Mouse (Mus musculus) embryo, embryonic 9.5 days (tissue): ENCODE data around the gene Coro1a.
"Not testable (repeated sequence)": the region's sequence is repeated elsewhere in the genome, so short reads cannot be mapped to it uniquely, and the experiment has no call there.

Source experiments
- DNase-seq: peaks from one replicate; pipeline ENCODE4 v3.0.0-alpha.2; 2017; ENCODE audit errors: extremely low spot score

The Coro1a gene

DNA sequence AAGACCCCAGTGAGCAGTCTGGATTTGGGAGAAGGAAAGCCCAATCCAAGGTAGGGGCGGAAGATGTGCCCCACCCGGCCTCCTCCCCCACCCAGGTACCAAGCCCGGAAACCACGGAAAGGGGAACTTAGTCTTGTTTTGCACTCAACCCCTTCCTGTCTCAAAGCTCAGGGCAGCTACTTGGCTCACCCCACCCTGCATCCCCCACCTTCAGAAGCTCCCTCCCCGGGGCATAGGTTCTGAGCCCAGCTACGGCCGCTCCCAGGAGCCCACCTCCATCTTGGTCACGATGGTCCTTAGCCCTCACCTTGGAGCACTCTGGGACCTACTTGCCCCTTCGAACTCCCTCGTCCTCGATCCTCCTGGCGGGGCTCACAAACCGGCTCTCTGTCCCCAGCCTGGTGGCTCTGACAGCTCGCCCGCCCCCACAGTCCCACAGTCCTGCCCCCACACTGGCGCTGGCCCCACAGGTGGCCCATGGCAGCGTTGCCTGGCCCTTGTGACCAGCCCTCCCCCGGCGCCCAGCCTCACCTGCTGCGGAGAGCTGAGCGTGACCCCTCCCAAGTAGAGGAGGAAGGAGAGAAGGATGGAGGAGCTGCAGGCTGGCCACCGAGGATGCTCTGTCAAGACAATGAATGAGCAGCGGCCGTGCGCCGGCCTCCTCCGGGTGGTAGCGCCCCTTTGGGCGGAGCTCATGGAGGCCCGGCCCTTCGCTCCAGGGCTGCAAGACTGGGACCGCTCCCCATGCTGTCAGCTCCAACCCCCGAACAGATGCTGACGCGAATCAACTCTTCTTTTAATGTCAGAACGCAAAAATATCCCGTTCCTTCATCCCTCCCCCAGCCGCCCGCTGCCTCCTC is 3.2 kb downstream of the Coro1a start:
- peak; percentile 73 for DNase-seq

DNA sequence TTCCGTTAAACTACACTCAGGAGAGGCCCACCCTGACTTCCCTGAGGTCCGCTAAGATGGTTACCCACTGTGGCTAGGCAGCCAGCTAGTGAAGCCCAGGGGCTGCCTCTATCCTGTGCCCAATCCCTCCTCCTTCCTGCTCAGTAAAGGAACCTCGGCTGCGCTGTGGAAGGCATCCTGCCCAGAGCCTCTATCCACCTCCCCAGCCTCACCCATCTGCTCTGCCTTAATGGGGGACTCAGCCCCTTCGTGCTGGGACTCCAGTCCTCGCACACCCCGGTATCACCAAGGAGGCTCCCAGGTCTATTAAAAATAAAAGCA is 3.9 kb downstream of the Coro1a start:
- DNase-seq, result no peak

DNA sequence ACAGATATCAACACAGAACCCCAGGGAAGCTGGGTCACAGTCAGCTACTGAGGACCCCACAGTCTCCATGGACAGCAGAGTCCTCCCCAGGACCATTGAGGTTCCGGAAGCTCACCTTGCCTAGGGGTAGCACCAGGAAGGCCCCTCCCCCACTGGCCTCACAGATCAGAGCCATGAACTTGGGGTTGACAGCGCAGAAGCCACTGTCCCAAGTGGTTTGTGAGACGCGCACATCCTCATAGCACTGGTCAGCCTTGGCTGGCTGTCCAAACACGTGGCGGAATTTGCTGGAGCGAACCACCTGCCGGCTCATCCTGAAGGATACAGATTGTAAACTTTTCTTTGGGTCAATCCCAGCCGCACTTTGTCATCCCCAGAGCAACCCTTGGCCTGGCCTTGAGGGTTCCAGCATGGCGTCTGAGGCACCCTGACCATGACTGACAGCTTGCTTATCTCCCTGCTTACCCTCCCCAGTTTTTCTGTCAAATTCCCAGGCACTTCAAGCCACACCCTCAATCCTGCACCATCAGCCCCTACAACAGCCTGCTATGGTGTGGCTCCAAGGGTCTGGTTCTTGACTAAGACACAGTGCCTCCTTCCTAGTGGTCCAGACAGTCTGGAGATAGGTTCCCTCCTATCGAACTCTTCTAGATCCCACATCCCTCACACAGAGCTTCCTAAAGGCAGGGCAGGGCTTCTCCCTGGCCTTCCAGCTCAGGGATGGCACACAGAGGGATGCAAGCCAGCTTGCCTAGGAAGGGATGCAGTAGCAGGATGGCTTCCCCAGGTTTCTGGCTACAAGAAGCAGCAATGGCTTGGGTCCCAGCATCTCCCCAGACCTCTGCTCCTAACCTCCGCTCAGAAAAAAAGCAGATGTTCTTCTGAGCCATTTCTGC is 4.5 kb downstream of the Coro1a start:
- no peak for DNase-seq

DNA sequence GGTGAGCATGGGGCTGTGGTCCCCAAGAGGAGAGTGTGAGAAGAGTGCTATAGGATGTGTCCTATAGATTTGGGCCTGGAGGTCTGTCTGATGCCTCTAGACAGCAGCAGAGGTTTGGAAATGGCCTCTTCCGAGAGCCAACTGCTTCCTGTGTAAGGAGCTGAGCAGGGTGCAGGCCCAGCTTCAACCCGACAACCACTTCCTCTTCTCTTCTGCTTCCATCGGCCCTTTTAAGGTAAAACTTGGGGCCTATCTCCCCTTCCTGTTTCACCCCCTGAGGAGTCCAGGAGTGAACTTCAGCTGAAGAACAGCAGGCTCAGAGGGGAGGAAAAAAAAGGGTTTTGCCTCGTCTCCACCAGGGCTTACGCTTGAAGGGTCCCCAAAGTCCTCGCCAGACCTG is 5.2 kb downstream of the Coro1a start:
- DNase-seq, result no peak

DNA sequence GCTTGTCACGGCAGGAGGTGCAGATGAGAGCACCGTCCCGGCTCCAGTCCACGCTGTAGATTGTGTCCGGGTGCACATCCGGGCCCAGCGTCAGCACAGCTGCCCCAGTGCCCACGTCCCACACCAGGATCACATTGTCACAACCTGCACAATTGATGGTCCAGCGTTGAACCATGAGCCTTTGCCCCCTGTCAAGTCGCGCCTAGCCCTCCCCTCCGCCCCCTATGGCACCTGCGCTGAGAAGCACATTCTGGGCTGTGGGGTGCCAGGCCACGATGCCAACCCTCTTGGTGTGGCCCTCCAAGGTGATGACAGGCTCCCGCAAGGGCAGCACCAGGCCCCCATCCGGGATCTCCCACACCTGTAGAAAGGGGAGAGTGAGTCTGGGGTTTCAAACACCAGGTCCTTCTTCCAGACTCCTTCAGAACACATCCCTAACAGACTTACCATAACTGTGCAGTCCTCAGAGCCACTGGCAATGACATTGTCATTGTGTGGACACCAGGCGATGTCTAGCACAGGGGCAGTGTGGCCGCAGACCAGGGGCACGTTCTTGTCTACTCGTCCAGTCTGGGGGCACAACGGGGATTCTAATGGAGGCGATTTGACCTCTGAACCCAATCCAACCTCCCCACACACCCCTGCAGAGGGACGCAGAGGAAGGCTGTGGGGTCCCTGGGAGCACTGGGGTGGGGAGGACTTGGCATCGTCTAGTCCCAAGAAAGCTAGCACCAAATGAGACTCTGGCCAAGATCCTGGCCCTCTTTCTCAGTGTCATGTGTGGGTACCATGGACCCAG is 5.8 kb downstream of the Coro1a start:
- DNase-seq, result no peak

DNA sequence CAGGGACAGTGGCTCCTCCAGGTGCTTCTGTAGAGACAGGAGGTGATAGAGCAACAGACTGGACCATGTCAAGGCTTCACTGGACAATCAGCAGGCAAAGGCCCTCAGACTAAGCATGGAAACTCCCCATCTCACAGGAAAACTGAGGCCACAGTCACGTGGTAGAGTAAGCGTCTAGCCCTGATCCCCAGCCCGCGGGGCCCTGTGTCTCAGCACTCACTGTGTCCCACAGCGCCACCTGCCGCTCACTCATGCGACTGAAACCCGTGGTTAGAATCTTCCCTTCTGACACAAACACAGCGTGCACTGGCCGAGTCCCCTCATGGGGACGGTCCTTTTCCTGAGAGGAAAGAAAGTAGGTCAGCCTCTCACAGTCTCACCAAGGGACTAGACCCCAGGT is 6.5 kb downstream of the Coro1a start:
- peak; percentile 86 for DNase-seq

DNA sequence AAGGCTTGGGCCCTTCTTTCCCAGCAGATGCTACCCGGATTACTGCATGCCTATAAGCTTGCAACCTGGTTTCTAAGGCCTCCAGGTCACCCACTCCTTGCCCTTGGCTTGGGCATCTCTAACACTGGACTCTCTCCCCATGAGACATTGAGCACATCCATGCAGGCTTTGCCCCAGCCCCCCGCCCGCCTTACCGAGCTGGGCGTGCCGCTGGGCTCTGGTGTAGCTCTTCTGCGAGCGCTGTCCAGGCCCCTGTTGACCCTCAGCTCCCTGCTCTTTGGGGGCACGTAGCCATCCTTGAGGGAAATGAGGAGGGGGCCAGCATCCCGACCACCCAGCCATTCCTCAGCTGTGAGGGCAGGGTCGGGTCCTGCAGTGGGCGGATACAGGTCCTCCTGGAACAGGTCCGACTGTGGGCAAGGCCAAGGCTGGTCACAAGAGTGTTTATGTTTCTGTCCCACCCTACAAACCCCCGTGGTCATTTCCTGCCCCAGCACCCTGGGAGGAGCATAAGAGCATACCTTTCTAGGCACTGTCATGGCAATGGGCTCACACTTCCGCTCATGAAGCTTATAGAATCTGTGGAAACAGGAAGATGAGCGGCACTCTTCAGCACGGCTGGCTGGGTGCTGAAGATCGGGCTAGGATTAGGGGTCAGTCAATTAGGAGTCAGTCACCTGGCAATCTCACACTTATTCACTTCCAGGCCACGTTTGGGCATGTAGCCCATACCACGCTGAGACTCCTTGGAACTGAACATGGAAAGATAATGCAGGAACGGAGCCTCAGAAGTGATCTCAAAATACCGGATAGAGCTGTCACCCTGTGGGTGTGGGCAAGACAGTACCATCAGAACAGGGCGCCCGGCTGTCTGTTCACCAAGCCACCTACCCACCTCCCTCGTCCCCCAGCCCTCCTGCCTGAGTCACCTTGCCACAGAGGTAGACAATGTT is 7.2 kb downstream of the Coro1a start:
- DNase-seq, result no peak

DNA sequence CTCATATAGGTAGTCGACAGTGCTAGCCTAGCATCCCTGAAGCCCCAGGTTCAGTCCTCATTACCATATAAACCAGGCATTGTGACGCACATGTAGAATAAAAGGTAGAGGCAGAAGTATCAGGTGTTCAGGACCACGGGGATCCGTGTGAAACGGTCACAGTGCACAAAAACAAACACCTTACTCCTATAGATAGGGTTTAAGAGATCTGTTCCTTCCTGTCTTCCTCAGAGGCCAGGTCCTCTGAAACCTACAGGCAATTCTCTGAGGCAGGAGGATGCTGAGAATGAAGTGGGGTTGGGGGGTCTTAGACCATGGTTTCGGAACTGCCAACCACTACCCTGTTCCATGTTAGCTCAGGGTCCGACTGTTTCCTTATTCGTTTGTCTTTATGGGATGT is 9.7 kb downstream of the Coro1a start:
- DNase-seq, result no peak

DNA sequence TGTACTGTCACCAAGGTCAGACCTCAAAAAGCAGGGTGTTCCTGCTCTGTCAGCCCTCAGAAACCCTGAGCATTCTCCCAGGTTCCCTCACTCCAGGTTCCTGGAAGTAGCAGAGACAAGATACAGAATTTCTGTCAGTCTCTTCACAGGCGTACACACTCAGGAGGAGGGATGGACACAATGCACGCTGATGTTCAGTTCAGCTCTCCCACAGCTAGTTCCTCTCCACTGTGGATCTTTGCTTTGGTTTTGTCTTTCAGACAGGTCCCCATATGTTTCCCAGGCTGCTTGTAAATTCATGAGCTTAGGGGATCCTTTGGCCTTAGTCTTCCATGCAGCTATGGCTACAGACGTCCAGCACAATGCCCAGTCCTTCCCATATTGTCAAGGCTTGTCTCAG is 10.7 kb downstream of the Coro1a start:
- no peak for DNase-seq

DNA sequence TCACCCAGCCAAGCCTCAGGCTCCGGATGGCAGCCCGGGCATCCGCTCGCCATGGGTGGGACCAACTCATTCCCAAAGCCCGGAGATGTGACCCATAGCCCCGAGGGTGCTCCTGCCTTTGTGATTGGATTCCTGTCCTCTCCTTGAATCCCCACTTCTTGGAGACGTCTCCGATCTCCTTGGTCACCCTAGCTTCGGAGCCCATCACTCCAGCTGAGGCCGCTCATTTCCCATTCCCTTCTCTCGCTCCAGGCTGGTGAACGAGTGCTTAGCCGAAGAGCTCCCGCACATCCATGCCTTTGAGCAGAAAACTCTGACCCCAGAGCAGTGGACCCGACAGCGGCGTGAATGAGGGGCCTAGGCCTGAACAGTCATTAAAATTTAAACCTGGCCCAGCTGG is 11.3 kb downstream of the Coro1a start:
- no peak for DNase-seq

DNA sequence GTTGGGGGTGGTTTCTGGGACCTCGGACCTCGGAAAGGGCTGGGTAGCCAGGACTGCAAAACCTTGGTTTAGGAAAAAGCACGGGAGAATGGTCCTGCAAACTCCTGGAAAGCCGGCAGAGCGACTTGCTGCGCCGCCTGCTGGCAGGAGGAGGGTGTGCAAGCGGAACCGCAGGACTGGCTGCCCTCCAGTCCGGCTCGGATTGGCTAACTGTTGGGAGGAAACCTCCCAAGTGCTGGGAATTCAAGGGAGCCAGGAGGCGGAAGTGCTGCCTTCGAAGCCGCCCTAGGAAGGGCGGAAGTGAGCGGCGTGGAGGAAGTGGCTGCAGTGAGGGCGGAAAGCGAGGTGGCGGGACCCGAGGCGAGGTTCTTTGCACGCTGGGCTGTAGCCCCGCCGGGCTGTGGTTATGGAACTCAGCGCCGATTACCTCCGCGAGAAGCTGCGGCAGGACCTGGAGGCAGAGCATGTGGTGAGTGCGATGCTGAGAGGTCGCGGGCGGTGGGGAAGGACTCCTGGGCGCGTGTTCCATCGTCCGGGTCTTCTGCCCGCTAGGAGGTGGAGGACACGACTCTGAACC is 11.9 kb downstream of the Coro1a start, which contains the start of gene Slx1b:
Gene Slx1b, minus strand, starts transcription at position 154 of the 577 bp plus-strand sequence.
- peak; percentile 95 for DNase-seq

DNA sequence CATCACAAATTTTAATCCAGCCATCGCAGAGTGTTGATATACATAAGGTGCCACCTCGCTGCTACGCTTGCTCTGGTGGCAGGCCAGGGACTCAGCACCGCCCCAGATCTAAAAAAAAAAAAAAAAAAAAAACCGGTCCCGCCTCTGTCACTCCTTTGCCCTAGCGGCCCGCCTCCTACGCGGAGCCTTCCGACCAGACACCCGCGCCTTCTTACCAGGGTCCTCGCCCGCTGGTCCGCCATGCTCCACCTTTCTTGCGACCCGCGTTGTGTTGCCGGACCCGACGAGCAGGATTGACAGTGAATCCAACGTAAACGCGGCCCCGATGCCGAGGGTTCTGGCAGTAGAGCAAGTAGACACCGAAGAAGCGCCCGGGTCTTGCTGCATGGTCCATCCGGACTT is 12.4 kb downstream of the Coro1a start, which contains the start of gene Bola2:
Gene Bola2, plus strand, starts transcription at position 192 of the 402 bp plus-strand sequence.
- DNase-seq, result no peak

DNA sequence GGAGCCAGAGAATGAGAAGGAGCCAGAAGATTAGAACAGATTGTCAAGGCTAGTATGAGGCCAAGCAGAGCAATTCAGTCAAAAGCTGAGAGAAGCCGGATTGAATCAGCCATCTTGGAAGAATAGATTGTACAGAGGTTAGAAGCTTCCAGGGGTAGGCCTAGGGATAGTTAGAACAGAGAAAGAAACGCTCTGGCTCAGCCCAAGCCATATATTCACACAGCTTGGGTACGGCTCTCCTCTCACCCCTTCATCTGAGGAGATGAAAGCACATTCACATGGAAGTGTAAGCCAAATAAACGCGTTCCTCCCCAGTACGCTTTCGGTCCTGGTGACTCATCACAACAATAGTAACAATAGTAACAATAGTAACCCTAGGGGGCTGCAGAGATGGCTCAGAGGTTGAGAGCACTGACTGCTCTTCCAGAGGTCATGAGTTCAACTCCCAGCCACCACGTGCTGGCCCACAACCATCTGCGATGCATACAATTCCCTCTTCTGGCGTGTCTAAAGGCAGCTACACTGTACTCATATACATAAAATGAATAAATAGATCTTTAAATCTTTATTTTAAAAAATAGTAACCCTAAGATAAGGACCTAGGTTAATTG is 13.0 kb downstream of the Coro1a start:
- DNase-seq, result peak; percentile 35

DNA sequence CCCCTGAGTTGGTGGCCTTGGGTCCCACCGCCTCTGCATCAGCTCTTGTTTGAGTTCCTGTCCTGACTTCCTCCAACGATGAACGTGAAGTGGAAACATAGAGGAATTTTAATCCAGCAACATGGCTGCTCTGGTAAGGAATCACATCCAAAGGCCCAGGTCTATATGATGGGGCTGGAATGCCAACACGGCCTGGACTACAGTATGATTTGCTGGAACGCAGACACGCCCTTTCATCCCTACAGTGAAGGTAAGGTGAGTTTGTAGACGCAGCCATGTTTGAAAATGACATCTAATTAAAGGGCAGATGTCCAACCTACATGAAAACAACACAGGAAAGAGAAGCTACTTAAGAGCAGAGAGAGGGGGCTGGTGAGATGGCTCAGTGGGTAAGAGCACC is 13.8 kb downstream of the Coro1a start:
- DNase-seq, result no peak

DNA sequence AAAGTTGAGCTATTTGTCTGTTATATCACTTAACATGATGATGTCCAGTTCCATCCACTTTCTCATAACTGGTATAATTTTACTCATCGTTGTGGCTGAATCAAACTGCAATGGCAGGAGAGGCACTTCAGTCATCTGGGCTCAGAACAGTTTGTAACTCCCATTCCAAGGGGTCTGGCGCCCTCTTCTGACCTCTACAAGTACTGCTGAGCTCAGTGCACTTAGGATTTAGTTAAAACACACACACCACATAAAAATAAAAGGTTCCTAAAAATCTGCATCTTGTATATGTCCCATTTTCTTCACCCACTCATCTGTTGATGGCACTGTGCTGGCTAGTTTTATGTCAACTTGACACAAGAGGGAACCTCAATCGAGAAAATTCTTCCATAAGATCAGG is 14.3 kb downstream of the Coro1a start:
- DNase-seq, result peak; percentile 67

DNA sequence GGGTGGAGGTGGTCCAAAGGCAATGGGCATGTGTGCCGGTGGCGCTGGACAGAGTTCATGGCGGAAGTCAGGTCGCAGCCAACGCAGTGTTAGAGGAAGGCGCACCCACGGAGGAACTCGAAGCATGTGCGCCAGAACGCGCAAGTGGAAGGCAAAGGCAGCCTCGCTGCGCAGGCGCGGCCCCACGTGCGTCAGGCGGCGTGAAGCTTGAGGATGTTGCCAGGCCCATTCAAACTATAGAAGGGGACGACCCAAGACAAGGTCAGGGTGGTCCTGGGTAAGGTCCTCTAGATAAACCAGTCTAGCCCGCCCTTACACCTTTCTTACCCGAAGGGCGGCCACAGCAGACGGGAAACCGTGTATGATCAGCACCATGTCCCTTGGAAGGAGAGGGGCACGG is 15.2 kb downstream of the Coro1a start:
- DNase-seq, result no peak

DNA sequence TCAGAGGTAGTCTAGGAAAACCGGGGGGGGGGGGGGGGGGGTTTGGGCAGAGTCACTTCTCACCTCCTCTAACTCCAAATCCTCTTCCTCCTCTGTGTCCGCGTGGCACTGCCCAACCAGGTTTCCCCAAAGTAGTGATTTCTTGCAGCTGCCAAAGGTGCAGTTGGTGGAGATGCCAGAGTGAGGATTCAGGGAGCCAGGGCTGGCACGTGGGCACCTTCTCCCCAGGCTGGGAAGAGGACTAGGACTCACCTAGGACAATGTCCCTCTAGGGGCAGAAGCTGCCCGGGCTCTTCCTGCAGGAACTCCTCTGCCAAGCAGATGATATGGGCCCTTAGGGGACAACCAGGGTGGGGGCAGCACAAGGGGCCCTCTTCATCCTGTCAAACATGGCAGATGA is 15.9 kb downstream of the Coro1a start:
- DNase-seq, result no peak

DNA sequence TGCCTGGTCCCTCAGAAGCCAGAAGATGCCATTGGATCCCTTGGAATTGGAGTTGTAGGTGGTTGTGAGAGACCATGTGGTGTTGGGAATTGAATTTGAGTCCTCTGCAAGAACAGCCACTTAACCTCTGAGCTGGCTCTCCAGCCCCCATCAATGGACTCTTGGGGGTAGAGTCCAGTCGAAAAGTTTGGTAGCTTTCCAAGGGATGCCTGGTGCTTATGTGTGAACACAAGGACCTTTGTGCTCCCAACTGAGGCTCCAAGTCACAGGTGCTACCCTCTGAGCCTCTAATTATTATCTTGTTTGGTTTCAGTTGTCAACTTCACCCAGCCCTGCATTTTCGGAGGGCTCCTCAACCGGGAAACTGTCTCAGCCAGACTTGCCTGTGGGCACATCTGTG is 16.9 kb downstream of the Coro1a start:
- no peak for DNase-seq

DNA sequence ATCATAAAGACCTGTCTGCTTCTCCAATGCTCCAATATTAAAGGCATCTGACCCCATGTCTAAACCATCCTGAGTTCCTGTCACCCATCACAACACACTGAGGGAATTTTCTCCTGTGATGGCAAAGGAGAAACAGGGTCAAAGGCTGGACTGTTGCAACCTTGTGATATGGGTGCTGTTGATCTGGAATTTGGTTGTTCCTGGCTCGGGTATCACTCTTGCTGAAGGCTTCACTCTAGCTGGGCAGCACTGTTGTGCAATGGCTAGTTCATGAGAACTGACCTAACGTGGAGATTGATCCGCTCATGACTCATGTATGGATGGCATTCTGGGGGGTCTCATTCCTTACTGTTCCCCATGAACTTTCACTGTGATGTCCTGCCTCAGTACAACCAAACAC is 18.6 kb downstream of the Coro1a start:
- no peak for DNase-seq

DNA sequence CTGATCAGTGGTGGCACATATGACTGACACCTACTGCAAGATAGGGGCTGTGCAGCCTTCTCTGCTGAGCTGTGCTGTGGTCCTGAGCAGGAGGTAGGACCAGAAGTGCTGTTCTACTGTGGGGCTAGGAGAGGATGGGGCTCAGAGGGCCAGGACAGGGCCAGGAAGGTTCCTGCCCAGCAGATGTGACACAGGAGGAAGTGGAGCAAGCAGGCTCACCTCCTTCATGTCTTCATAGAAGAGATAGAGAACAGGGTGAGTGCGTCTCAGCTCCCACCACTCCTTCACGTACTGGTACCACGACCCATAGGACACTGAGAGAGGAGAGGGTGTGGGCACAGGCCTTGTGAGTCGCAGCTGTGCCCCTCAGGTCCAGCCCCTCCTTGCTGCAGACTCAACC is 19.4 kb downstream of the Coro1a start:
- not testable (repeated sequence) for DNase-seq
